Comparison of ENCODE assay signal across 26 mouse cellular contexts in genomic region chr8:122303451-122303850, GRCm38 (mm10). TPM values are rescaled to one million over a fixed set of nuclear protein-coding genes. Genes with fewer than 3 reads are reported as not detected.
DNase-seq lines count a peak whose midpoint lies in the region; ATAC-seq and TF ChIP-seq lines count a peak whose summit lies in the region.
"Had no signal": no experiment of that assay in that cellular context is flagged by ENCODE, and none has a peak within 500 bp of the region (broad histone marks: within the 10 kb centered on the region; RNA-seq: fewer than 3 reads in every experiment).

No protein-coding gene starts in this region.

- no peaks in the 10 kb centered on the region for H3K27me3 ChIP-seq in heart, postnatal 0 days (ENCODE audit: control insufficient read depth, insufficient read depth, low read length)
- no peaks in the 10 kb centered on the region for H3K27me3 ChIP-seq in liver, embryonic 12.5 days (replicated peaks)
- no peaks in the 10 kb centered on the region for H3K27me3 ChIP-seq in liver, embryonic 16.5 days (ENCODE audit: control insufficient read depth, insufficient read depth, low read depth, low read length)
- H3K27me3 ChIP-seq in forebrain, embryonic 11.5 days (ENCODE audit: control insufficient read depth, insufficient read depth, low read length) = no peaks in the 10 kb centered on the region
- H3K27me3 ChIP-seq: embryonic facial prominence, embryonic 12.5 days; limb, embryonic 13.5 days had no signal

- H3K4me3 ChIP-seq in heart, postnatal 0 days (ENCODE audit: low read depth, low read length) = no peak overlapping the region
- no peak overlapping the region for H3K4me3 ChIP-seq in liver, embryonic 12.5 days
- H3K4me3 ChIP-seq in liver, embryonic 16.5 days (ENCODE audit: low read depth, low read length) = no peak overlapping the region
- no peak overlapping the region for H3K4me3 ChIP-seq in forebrain, embryonic 11.5 days (ENCODE audit: low read depth, low read length)
- H3K4me3 ChIP-seq: embryonic facial prominence, embryonic 12.5 days; hindbrain, embryonic 13.5 days; limb, embryonic 13.5 days had no signal

- no peak for TF ChIP-seq CTCF in heart, postnatal 0 days (IDR thresholded peaks at IDR 0.05; ENCODE audit: low read depth)

- 55% methylated on average over 6 of the region's 6 CpGs for WGBS in heart, postnatal 0 days
- WGBS in liver, embryonic 12.5 days (ENCODE audit: insufficient replicate concordance) = 30% methylated on average over 6 of the region's 6 CpGs
- WGBS in liver, embryonic 16.5 days (ENCODE audit: insufficient replicate concordance) = 36% methylated on average over 6 of the region's 6 CpGs
- 69% methylated on average over 6 of the region's 6 CpGs for WGBS in forebrain, embryonic 11.5 days

- H3K9me3 ChIP-seq in heart, postnatal 0 days (replicated peaks; ENCODE audit: control insufficient read depth, low read length) = no peaks in the 10 kb centered on the region
- H3K9me3 ChIP-seq in liver, embryonic 12.5 days (replicated peaks) = no peaks in the 10 kb centered on the region
- H3K9me3 ChIP-seq in liver, embryonic 16.5 days (replicated peaks; ENCODE audit: control insufficient read depth, low read length) = no peaks in the 10 kb centered on the region
- H3K9me3 ChIP-seq in forebrain, embryonic 11.5 days (ENCODE audit: control insufficient read depth, low read length) = no peaks in the 10 kb centered on the region
- H3K9me3 ChIP-seq: embryonic facial prominence, embryonic 12.5 days; hindbrain, embryonic 13.5 days; limb, embryonic 13.5 days had no signal

- ATAC-seq in heart, postnatal 0 days (ENCODE audit: insufficient read depth, low read depth) = no peak
- ATAC-seq in liver, embryonic 12.5 days = no peak
- no peak for ATAC-seq in liver, embryonic 16.5 days (ENCODE audit: low read depth)
- no peak for ATAC-seq in forebrain, embryonic 11.5 days (replicated peaks; ENCODE audit: low FRiP score)
- ATAC-seq: forebrain, embryonic 14.5 days; midbrain, embryonic 16.5 days had no signal

- H3K4me2 ChIP-seq in heart, postnatal 0 days (ENCODE audit: low read depth, low read length) = no peak overlapping the region
- H3K4me2 ChIP-seq in liver, embryonic 12.5 days = peak overlapping the region; percentile 97
- H3K4me2 ChIP-seq in liver, embryonic 16.5 days (ENCODE audit: low read depth, low read length) = no peak overlapping the region; the same call in 1 of the 2 replicates
- H3K4me2 ChIP-seq in forebrain, embryonic 11.5 days (ENCODE audit: low read depth, low read length, severe bottlenecking) = no peak overlapping the region
- H3K4me2 ChIP-seq: embryonic facial prominence, embryonic 12.5 days; hindbrain, embryonic 13.5 days; limb, embryonic 13.5 days had no signal

- no peak for TF ChIP-seq EP300 in heart, postnatal 0 days (IDR thresholded peaks at IDR 0.05; ENCODE audit: low read depth)

- peaks cover 27% of the 10 kb centered on the region for H3K36me3 ChIP-seq in heart, postnatal 0 days (replicated peaks; ENCODE audit: control insufficient read depth, insufficient read depth, low read length)
- peaks cover 98% of the 10 kb centered on the region for H3K36me3 ChIP-seq in liver, embryonic 12.5 days
- H3K36me3 ChIP-seq in liver, embryonic 16.5 days (ENCODE audit: control insufficient read depth, insufficient read depth) = peaks cover 28% of the 10 kb centered on the region
- H3K36me3 ChIP-seq in forebrain, embryonic 11.5 days (ENCODE audit: control insufficient read depth, insufficient read depth, low read length) = no peaks in the 10 kb centered on the region
- H3K36me3 ChIP-seq: embryonic facial prominence, embryonic 12.5 days; hindbrain, embryonic 13.5 days had no signal

- DNase-seq in heart, postnatal 0 days (ENCODE audit: low spot score) = no peak
- DNase-seq in heart, adult 18-20 months = no peak
- DNase-seq in lung, postnatal 25 days (ENCODE audit: low spot score) = peak; percentile 64
- no peak for DNase-seq in forebrain, embryonic 11.5 days (ENCODE audit: low spot score)
- no peak for DNase-seq in neural tube, embryonic 10.5 days (ENCODE audit: extremely low spot score, low spot score)
- DNase-seq: adrenal gland, postnatal 10 days; cerebellum, adult 9-11 months; gastrocnemius, postnatal 14 days; kidney, adult 2 months; kidney, postnatal 10 days; right cerebral cortex, postnatal 25 days; thymus, adult 2 months had no signal

- H3K9ac ChIP-seq in heart, postnatal 0 days (replicated peaks; ENCODE audit: low read depth, low read length) = no peak overlapping the region
- peak overlapping the region; percentile 61 for H3K9ac ChIP-seq in liver, embryonic 12.5 days
- H3K9ac ChIP-seq in liver, embryonic 16.5 days (ENCODE audit: low read depth, low read length) = peak overlapping the region; percentile 41
- H3K9ac ChIP-seq in forebrain, embryonic 11.5 days (ENCODE audit: low read length) = no peak overlapping the region
- H3K9ac ChIP-seq: embryonic facial prominence, embryonic 12.5 days; limb, embryonic 13.5 days had no signal

- 0 out of 2 replicates have a peak overlapping the region, but pooled peaks have one; percentile 14 for H3K27ac ChIP-seq in heart, postnatal 0 days (ENCODE audit: low read depth)
- peak overlapping the region; percentile 97 for H3K27ac ChIP-seq in liver, embryonic 12.5 days
- peak overlapping the region; percentile 97 for H3K27ac ChIP-seq in liver, embryonic 16.5 days (ENCODE audit: low read length)
- no peak overlapping the region for H3K27ac ChIP-seq in forebrain, embryonic 11.5 days (ENCODE audit: low read depth, low read length)
- H3K27ac ChIP-seq: embryonic facial prominence, embryonic 12.5 days; limb, embryonic 13.5 days had no signal

- H3K4me1 ChIP-seq in heart, postnatal 0 days (ENCODE audit: control insufficient read depth, insufficient read depth) = peaks cover 49% of the 10 kb centered on the region
- H3K4me1 ChIP-seq in liver, embryonic 12.5 days = peaks cover 100% of the 10 kb centered on the region
- peaks cover 100% of the 10 kb centered on the region for H3K4me1 ChIP-seq in liver, embryonic 16.5 days (ENCODE audit: control insufficient read depth, low read depth, low read length)
- no peaks in the 10 kb centered on the region for H3K4me1 ChIP-seq in forebrain, embryonic 11.5 days (replicated peaks; ENCODE audit: control insufficient read depth, insufficient read depth, low read length)

RNA-seq across cellular contexts. Expression of gene Zfpm1, which starts 21.5 kb away (rescaled TPM):
- total RNA-seq in heart, postnatal 0 days (2014; rRNA removed; ENCODE audit: low replicate concordance) = 28.4 and 45.3 TPM in 2 replicates
- polyA plus RNA-seq in heart, postnatal 0 days (2015; fragmentation: Nextera tagmentation; extraction: Ambion mirVana) = 2.3 and 2.5 TPM in 2 replicates
- total RNA-seq in heart, adult 18-20 months (2021) = 10 to 100 TPM; 18.4 to 23.0 TPM
- polyA plus RNA-seq in liver, embryonic 12.5 days (2016; fragmentation: Nextera tagmentation; extraction: Ambion mirVana) = 27.6 and 28.4 TPM in 2 replicates
- polyA plus RNA-seq in liver, embryonic 16.5 days (2015; fragmentation: Nextera tagmentation; extraction: Ambion mirVana) = 6.8 and 8.1 TPM in 2 replicates
- 1.4 and 2.1 TPM in 2 replicates for polyA plus RNA-seq in forebrain, embryonic 11.5 days (2014; fragmentation: Nextera tagmentation; extraction: Ambion mirVana)

RNA-seq across cellular contexts. Expression of gene Trhr2, which starts 57.1 kb away (rescaled TPM):
- not detected in 2 replicates for total RNA-seq in heart, postnatal 0 days (2014; rRNA removed; ENCODE audit: low replicate concordance)
- polyA plus RNA-seq in heart, postnatal 0 days (2015; fragmentation: Nextera tagmentation; extraction: Ambion mirVana) = not detected in 2 replicates
- not detected for total RNA-seq in heart, adult 18-20 months (2021)
- not detected in 2 replicates for polyA plus RNA-seq in liver, embryonic 12.5 days (2016; fragmentation: Nextera tagmentation; extraction: Ambion mirVana)
- not detected in 2 replicates for polyA plus RNA-seq in liver, embryonic 16.5 days (2015; fragmentation: Nextera tagmentation; extraction: Ambion mirVana)
- not detected in 2 replicates for polyA plus RNA-seq in forebrain, embryonic 11.5 days (2014; fragmentation: Nextera tagmentation; extraction: Ambion mirVana)
- total RNA-seq: adrenal gland, postnatal 10 days; gastrocnemius, postnatal 14 days; megakaryocyte progenitor cell, adult 5-6 weeks; neutrophil, adult 5-6 weeks had no signal
- polyA plus RNA-seq: erythroblast, embryonic 14.5 days; forebrain, embryonic 14.5 days; heart, embryonic 16.5 days; hindbrain, embryonic 13.5 days; inflammation-experienced regulatory T-cells, adult 6 months; spleen, adult 2 months; stomach, embryonic 14.5 days had no signal

Comparison
In these comparisons a context has a peak if more than half of its experiments do, and no peak if none do; other contexts are left out.
1. H3K9ac ChIP-seq: peak in liver, embryonic 12.5 days (single experiment) and liver, embryonic 16.5 days (single experiment); none in heart, postnatal 0 days (single experiment) and forebrain, embryonic 11.5 days (single experiment).